Mouse (Mus musculus) WW6 (cell line): ENCODE results near the gene Ephx3.
A peak's percentile ranks its signal among the peaks of the same experiment; 100 is the strongest.

ENCODE experiments used
- DNase-seq: peaks from one replicate; pipeline ENCODE4 v3.0.0-alpha.2; 2013; ENCODE audit warnings: low read depth, low spot score

Gene Ephx3

DNA sequence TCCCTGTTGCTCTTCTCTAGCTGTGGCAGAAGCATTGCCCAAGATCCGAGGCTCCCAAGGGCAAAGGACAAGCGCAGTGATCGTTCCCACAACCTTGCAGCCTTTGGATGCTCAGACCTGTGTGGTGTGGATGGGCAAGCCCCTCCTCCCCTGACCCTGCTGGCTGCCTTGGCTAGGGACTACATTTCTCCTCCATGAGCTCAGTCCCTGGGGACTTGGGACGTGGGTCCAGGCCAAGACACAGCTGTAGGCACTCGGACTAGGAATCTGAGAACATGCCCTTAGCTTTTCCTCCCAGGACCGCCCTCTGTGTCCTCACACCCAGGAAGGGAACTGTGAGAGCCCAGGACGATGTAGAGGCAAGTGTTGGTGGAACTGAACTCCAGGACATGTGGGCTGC is 16.2 kb downstream of the Ephx3 start:
- no peak for DNase-seq

DNA sequence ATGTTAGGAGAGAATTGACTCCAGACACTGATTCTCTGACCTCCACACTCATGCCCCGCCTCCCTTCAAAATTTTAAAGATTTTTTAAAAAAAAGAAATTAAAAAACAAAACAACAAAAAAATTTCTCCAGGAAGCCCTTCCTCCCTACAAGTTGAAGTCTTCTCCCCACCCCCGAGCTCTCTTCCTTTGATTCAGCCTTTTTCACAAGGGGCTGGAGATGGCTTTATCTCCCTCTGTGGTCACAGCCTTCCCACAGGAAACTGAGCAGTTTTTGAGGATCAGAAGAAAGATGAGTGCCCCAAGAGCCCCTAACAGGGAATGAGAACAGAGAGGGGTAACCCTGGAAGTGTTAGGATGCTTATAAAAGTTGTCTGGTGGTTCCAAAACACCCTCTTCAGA is 16.9 kb downstream of the Ephx3 start:
- DNase-seq, result no peak

DNA sequence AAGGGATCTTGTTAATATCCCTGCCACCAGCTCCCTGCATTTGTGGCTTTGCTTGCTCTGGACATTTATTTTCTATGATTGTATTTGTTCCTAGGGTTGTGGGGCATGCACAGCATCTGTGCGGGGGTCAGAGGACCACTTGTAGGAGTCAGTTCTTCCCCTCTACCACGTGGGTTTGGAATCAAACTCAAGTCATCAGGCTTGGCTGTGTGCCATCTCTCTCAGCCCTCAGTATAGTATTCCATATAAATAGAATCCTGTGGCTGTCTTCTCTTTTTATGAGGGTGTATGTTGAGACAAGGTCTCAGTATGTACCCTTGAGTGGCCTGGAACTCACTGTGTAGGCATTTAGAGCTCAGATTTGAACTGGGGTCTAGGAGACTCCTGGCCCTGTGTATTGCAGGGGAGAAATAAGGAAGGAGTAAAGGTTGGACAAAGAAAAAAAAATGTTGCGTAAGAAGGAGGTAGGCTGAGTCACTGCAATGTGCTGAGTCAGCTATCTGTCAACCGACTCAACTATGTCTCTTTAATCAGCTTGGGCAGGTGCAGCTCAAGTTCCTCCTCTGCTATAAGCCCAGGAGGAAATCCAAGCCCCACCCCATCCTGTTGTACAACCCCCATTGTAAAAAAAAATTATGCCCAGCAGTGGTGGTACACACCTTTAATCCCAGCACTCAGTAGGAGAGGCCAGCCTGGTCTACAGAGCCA is 19.7 kb downstream of the Ephx3 start:
- DNase-seq, result no peak

DNA sequence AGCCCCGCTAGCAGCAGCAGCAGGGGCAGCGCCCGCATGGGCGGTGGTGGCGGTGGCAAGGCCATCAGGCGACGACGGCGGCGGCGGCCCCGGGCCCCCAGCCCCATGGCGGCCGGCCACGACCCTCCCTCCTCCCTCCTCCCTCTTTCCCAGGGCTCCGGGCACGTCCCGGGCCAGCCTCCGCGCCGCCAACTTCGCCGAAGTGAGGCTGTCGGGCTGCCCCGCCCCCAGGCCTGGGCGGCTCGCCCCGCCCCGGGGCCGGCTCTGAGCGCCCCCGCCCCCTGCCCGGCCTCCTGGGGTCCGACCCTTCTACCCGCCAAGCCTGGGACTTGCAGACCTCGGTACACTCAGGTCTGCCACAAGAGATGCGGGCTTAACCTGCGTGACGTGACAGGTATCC is 22.7 kb downstream of the Ephx3 start, which contains the start of gene Notch3:
Notch3 (minus strand) TSS at position 166 of the 400 bp plus-strand sequence.
- DNase-seq, result no peak

DNA sequence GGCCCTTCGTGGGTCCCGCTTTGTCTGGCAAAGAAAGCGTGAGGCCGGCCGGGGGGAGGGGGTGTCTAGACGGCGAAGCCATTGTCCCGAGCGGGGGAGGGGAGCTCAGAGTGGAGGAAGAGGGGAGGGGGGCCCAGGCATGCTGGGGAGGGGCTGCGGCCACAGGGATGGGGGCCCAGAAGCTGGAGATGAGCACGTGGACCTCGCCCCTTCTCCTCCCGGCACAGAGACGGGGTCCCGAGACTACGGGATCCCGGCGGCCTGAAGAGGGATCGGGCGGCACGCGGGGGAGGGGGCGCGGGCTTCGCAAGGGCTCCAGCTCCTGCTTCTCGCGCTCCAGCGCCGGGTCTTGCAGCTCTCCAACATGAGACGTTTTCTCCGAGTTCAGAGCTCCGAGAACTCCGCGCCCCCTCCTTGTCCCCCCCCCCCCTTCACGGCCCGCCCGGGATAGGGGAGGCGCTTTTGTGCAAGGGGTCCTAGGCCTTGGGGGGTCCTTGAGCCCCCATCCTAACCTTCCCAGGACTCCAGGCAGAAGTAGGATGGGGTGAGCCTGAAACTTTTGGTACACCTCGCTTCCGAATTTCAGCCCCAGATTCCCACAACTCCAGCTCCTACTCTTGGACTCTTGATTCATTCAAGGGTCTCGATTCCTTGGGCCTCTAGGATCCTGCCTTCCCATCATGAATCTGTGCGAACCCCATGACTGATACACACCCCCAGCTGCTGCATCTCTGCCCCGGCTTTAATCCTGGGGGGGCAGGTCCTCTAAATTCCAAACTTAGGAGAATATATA is 23.4 kb downstream of the Ephx3 start:
- DNase-seq, result no peak

DNA sequence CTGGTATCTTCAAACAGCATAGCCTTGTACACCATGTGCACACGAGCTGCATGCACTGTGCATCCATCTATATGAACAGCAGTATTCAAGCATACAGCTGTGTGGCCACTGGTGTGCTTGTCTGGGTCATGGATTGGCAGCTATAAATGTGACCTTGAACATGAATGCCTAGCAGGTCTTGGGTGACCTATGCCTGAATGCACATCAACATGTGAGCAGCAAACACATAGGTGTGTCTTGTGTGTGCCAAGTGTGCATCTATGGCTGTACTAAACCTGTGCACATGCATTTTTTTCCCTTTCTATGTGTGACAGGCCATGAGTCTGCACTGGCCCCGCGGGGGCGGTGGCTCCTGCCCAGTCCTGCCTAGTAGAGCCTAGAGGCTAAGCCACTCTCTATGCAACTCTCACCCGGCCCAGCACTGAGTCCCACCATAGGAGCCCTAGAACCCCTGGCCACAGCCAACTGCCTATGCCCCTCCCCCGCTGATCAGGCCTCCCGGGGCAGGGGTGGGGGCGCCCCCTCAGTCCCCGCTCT is 24.0 kb downstream of the Ephx3 start:
- DNase-seq, result no peak

DNA sequence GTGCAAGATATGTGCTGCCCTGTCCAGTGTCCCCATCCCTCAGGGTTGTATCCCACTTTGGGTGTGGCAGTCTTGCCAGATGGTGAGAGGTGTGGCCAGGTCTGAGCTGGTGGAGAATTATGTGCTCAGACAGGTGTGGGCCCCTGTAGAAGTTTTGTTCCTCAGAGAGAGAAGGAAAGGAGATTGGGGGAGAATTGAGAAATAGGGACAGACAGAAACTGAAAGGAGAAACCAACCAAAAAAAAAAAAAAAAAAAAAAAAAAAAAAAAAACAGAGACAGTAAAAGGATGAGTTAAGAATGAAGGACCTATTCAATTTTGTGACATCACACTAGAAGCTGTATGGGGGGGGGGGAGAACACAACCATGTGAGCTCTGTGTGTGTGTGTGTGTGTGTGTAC is 24.6 kb downstream of the Ephx3 start:
- no peak for DNase-seq

DNA sequence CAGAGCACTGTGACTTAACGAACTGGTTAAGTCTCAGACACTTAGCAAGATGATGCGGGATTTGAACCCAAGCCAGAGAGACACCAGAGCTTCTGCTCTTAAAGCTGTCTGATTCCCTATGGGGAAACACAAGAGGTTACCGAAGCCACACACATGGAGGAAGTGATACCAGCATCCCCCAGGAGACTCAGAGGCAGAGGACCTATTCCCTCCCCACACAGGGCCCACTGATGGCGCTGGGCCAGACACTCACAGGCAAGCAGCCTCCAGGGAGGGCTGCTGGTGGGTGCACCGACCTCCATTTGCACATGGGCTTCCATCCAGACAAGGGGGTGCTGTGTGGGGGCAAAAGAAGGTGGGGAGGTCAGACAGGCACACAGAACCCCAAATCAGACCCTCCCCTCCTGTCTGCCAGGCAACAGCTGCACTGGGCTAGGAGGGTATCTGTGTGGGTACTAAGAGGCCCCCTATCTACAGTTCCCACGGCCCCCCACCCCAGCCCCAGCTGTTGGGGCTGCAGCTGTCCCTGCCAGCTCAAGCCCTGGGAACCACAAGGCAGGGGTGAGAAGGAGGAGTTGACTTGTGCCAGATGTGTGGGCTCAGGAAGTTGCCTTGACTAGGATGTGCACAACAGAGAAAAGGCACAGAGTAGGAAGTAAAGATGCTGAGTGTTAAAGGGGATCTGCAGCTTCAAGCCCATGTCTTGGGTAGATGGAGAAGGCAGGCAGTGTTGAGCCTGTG is 25.3 kb downstream of the Ephx3 start:
- DNase-seq, result no peak

DNA sequence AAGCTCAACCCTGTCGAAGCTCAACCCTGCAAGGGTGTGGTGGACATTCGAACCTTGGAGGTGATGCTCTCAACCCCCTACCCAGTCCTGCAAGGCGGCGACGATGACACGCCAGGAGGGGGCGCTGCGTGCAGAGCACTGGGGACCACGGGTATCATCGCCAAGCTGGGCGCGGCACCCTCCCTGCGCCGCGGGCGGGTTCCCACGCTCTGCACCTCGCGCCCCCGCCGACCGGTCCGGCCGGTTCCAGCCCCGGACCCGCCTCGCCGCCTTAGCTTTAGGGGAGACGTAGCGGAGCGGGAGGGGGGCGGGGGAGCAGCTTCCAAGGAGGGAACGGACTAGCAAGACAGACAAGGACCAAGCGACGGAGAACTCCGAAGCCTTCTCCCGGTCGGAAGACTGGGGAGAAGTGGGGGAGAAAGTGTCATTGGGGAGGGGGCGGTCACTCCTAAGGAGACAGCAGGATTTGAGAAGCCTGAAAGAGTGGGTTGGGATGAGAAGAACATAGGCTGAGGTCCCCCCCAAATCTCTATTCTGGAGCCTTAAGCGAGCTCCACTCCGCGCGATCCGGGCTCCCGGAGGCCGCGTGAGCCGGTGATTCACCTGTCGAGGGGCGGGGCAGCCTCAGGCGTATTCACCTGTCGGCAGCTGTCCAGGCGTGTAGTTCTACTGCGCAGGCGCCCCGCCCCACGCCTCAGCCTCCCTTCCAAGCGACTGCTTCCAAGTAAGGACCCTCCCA is 27.1 kb downstream of the Ephx3 start:
- DNase-seq, result peak; percentile 69

DNA sequence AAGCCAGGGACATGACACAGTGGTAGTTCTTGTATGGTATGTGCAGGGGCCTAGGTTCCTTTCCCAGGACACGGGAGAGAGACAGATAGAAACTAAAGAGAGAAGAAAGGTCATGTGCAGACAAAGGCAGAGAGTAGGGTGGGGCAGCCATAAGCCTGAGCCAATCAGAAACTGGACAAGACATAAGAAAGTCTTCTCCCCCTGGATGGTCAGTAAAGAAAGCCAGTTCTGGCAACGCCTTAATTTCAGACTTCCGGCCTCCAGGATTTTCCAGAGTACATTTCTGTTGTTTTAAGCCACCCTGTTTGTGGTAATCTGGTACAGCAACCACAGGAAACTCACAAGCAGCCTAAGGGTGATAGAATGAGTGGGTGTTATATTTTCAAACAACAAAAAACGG is 28.5 kb downstream of the Ephx3 start:
- no peak for DNase-seq

DNA sequence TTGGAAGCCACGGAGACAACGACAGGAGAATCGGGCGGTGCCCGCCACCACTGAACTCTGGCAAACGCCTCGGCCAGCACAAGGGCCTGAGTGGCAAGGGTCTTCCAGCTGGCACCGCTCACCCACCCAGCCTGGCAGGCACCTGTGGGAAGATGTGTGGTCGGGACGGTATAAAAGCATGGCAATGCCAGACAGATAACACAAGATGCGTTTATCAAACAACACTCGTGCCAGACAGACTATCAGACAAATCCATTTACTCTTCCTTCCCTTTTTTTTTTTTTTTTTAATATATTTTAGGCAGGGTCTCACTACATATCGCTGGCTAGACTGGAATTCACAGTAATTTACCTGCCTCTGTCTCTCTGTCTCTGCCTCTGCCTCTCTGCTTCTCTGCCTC is 30.5 kb downstream of the Ephx3 start:
- DNase-seq, result no peak

DNA sequence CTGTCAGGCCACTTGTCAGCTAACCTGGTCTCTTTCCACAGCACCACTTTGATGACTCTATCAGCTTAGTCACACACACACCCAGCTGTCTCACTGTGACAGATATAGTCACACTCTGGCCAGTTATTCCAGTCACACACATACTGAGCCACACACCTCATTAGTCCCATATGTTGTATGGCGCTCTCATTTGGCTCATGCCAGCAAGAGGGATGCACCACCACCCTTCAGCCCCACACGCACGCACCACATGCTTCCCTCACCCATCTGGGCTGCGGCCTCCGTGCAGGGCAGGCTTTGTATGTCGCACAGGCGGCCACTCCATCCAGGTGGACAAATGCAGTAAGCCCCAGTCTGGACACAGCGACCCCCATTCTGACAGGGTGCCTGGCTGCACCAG is 42.6 kb downstream of the Ephx3 start:
- DNase-seq, result no peak

DNA sequence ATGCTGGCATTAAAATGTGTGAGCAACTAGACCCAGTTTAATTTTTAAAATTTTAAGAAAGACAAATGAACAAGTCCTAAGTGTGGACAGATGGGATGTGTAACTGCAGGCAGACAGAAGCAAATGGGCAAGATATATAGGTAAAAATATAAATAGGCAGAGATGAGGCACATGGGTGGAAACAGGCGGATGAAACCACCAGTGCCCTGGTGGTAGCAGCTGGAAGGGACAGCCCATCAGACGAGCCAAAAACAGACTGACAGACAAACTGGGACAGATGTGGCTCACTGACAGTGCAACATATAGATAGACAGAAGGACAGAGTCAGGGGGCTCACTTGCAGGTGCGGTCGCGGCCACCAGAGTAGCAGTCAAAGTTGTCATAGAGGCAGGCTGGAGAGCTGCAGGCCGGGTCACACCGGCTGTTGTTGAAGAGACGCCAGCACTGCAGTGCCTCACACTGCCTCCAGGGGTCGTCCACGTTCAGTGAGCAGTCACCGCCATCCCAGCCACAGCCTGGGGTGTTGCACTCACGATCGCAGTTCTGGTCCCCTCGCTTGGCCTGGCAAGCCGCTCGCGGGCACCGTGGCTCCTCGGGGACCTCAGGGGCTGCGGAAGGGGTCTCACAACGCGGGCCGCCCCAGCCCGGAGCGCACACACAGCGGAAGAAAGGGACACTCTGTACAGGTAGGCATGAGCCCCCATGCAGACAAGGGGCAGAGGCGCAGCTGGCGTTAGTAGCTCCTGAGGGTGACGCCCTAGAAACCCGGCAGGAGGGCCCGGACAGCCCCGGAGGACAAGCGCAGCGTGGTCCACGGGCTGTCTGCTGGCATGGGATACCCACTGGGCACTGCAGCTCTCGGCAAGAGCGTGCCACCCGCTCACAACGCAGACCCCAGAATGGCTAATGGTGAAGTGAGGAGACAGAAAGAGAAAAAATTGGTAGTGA is 46.2 kb downstream of the Ephx3 start:
- peak; percentile 55 for DNase-seq

DNA sequence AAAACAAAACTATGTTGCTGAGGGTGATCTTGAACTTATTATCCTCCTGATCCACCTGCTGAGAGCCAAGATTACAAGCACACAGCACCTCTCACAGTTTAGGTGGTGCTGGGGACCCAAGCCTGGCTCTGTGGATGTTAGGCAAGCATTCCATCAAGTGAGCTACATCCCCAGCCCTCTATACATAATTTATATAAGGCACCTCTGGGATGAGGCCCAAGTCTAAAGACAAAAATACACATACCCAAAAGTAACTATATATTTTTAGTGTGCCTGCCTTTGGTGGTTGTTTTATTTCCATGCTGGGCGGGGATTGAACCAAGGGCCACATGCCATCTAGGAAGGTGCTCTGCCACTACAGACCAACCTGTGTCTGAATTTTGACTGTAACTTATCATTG is 47.1 kb downstream of the Ephx3 start:
- DNase-seq, result no peak
